Mouse (Mus musculus) c-Kit-negative CD71-positive TER-119-positive erythroid progenitor cells, embryonic 14.5 days (primary cell): ENCODE measurements at regions not wholly inside any gene's neighbourhood (a gene's known extent, or its start where the extent isn't known, plus 50 kb on each side); places are given as distances from the start of the nearest gene placed in this dataset.
"Not testable (repeated sequence)": the region's sequence is repeated elsewhere in the genome, so short reads cannot be mapped to it uniquely, and the experiment has no call there.

Experiments
- DNase-seq: peaks from one replicate; pipeline ENCODE4 v3.0.0-alpha.2; 2013; ENCODE audit warnings: low read depth, low spot score

- no peak for DNase-seq
Observed at GRCm38 (mm10) chr17:47271979-47272677, 96.6 kb upstream of the Mrps10 start.

GRCm38 (mm10) chr17:47269053-47269891 lies 99.4 kb upstream of the Mrps10 start:
- no peak for DNase-seq

GRCm38 (mm10) chr17:47267843-47268242 lies 100.8 kb upstream of the Mrps10 start:
- no peak for DNase-seq

GRCm38 (mm10) chr17:47267076-47267475 lies 101.6 kb upstream of the Mrps10 start:
- DNase-seq: no peak

- no peak for DNase-seq
Observed at GRCm38 (mm10) chr17:47266335-47266734, 102.4 kb upstream of the Mrps10 start.

- DNase-seq: no peak
Observed at GRCm38 (mm10) chr17:47262986-47263385, 105.7 kb upstream of the Mrps10 start.

GRCm38 (mm10) chr17:47262141-47262540 lies 106.5 kb upstream of the Mrps10 start:
- DNase-seq: no peak

GRCm38 (mm10) chr17:47260976-47261375 lies 107.7 kb upstream of the Mrps10 start:
- no peak for DNase-seq

GRCm38 (mm10) chr17:47258296-47258695 lies 110.4 kb upstream of the Mrps10 start:
- DNase-seq: no peak

- DNase-seq: no peak
Observed at GRCm38 (mm10) chr17:47255209-47255608, 113.5 kb upstream of the Mrps10 start.

- no peak for DNase-seq
Observed at GRCm38 (mm10) chr17:47254026-47254425, 114.7 kb upstream of the Mrps10 start.

- no peak for DNase-seq
Observed at GRCm38 (mm10) chr17:47250001-47250400, 118.7 kb upstream of the Mrps10 start.

GRCm38 (mm10) chr17:47249176-47249575 lies 119.5 kb upstream of the Mrps10 start:
- DNase-seq: no peak

GRCm38 (mm10) chr17:47248053-47248452 lies 120.6 kb upstream of the Mrps10 start:
- DNase-seq: no peak

GRCm38 (mm10) chr17:47247516-47247915 lies 121.2 kb upstream of the Mrps10 start:
- DNase-seq: no peak

- no peak for DNase-seq
Observed at GRCm38 (mm10) chr17:47246605-47247004, 122.1 kb upstream of the Mrps10 start.

GRCm38 (mm10) chr17:47245635-47246034 lies 123.1 kb upstream of the Mrps10 start:
- no peak for DNase-seq

- no peak for DNase-seq
Observed at GRCm38 (mm10) chr17:47239086-47239485, 129.6 kb upstream of the Mrps10 start.

GRCm38 (mm10) chr17:47237881-47238280 lies 130.8 kb upstream of the Mrps10 start:
- DNase-seq: not testable (repeated sequence)

GRCm38 (mm10) chr17:47234343-47234742 lies 134.3 kb upstream of the Mrps10 start:
- DNase-seq: no peak

GRCm38 (mm10) chr17:47233003-47233678 lies 135.5 kb upstream of the Mrps10 start:
- no peak for DNase-seq

GRCm38 (mm10) chr17:47230715-47231114 lies 138.0 kb upstream of the Mrps10 start:
- DNase-seq: no peak
